Mouse (Mus musculus) large intestine, adult 2 months (tissue): Measurements from ENCODE around the gene Tbx4. TPM values are rescaled to one million over a fixed set of nuclear protein-coding genes. Genes with fewer than 3 reads are reported as not detected.

Experiments used
- DNase-seq: peaks from one replicate; pipeline ENCODE4 v3.0.0-alpha.2; 2012; ENCODE audit warnings: low read depth, low spot score
- WGBS: fragments of 180-500 bp; shearing (Covaris S2); methylation state at CpG from one replicate; pipeline ENCODE4 v1.1.7; 2018; 5-methylcytosine and 5-hydroxymethylcytosine counted together
- polyA plus RNA-seq: library from polyadenylated mRNA; depleted of rRNA; stranded (reverse); fragments of >200 nt; gene quantifications from 2 replicates; pipeline ENCODE4 v1.2.3, GENCODE M21; 2012

The Tbx4 gene
- polyA plus RNA-seq, 1 experiment: 0.20 TPM

DNA sequence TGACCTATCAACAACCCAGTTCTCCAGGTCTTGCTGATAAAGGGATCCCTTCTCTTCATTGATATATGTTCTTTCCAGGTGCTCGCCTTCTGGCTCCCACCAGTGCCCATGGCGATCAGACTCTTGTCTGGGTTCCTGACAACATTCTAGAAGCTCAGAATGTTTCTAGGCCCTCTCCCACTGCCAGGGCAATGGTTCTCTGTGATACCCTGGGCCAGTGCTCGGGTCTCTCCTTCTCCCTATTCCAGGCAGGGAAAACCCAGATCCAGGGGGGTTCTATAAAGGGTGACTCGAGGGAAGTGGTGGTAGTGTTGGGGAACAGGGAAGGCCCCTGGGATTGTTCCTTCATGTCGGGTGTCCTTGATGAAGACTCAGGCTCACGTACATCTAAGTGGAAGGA is 36.0 kb upstream of the Tbx4 start, which contains the start of gene Gm11444:
Gene Gm11444 (minus strand): TSS at position 101 of the 400 bp plus-strand sequence.
- DNase-seq: no peak
- 92% methylated on average over 6 of the region's 6 CpGs for WGBS

DNA sequence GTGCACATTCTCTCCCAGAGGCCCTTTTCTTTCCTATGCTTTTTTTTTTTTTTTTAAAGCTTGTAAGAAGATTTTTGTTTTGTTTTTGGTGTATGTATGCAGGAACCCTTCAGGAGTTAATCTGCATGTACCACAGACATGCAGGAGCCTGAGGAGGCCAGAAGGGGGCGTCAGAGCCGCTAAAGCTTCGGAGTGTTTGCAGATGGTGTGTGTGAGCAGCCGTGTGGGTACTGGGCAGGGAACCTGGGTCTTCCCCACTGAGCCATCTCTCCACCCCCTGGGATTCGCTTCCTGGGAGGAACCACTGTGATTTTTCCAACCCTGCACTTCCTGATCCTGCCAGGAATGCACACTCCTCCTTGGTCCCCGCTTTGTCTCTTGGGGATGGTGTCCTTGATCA is 35.5 kb upstream of the Tbx4 start:
- DNase-seq: no peak
- 38% methylated on average over 6 of the region's 6 CpGs for WGBS

DNA sequence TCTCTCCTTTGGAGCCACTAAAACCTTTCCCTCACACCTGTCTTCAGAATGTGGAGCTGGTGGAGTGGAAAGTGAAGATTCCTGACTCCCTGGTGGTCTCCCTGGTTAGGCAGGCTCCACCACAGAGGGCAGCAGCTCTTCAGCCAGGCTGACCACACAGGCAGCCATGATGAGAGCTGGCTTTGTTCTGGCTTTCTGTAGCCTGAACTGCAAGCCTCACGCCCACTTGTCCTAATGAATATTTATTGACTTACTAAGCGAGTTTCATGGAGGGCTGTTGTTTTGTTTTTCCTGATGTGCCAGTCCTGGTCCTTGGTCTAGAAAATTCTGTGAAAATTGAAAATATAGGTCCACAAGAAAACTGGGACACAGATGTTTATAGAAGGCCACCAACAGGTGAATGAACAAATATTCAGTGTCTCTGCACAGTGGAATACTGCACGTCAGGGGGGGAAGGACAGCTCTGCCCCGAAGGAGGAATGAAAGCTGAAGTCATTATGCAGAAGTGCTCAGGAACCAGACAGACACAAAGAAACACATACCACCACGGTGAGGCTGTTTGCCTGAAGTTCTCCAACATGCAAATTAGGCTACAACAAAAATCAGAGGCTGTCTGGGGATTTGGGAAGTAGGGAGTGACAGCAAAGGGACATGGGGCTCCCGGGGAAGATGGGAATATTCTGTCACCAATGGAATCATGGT is 28.1 kb upstream of the Tbx4 start:
- no peak for DNase-seq
- WGBS: 27% methylated on average over 6 of the region's 6 CpGs

DNA sequence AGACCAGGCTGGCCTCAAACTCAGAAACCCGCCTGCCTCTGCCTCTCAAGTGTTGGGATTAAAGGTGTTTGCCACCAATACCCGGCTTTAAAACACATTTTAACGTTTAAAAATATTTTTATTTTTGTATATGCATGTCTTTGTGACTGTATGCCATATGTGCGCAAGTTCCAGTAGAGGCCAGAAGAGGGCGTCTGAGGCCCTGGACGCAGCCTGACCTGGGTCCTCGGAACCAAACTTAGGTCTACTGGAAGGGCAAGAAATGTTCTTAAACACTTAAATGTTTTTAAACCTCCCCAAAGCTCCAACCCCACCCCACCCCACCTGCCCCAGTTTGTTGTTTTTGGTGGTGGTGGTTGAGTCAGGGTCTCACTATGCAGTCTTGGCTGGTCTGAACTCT is 21.9 kb upstream of the Tbx4 start:
- no peak for DNase-seq
- 47% methylated on average over 7 of the region's 7 CpGs for WGBS

DNA sequence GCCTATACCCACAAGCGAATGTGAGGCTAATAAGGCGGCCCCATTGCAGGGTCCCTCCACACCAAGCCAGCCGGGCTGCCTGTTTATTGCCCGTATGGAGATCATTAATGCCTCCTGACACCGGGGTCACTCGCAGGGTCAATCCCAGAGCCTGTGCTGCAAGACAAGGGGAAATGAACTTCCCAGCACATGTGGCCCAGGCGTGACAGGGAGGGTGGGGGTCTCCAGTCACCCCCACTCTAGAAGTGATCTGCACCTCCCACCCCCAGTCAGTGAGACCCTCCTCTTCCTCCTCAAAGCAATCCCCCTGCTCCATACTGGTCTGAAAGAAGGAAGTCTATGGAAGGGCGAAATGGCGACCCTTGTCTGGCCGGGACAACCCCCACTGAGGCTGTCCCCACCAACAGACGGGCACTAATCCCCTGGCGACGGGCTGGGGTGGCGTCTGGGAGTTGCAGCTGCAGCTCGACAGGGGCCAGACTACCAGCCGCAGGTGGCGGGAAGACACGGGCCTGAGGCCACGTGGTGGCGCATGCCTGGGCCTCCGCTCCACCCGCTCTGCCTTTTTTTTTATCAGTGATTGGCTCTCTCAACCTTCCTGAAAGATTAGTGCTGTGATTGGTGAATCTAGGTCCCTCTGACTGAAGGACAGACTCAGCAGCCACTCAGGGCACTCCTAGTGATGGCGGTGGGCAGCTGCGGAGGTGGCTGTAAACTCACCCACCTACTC is 10.0 kb upstream of the Tbx4 start:
- 61% methylated on average over 24 of the region's 24 CpGs for WGBS
- DNase-seq: no peak

DNA sequence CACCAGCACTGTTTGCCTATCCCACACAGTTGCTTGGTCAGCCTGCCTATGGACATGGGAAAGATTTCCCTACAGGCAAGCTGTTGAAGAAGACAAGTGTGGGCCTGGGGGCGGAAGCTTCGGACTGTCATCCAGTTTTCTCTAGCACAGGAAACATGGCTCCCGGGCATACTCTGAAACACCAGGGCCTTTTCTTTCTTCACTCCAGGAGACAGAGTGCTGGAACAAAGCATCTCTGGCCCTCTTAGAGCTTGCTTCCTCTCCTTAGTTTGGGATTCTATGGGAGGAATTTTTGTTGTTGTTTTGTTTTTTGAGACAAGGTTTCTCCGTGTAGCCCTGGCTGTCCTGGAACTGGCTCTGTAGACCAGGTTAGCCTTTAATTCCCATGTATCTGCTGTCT is 1.7 kb upstream of the Tbx4 start:
- no peak for DNase-seq
- 77% methylated on average over 4 of the region's 4 CpGs for WGBS

DNA sequence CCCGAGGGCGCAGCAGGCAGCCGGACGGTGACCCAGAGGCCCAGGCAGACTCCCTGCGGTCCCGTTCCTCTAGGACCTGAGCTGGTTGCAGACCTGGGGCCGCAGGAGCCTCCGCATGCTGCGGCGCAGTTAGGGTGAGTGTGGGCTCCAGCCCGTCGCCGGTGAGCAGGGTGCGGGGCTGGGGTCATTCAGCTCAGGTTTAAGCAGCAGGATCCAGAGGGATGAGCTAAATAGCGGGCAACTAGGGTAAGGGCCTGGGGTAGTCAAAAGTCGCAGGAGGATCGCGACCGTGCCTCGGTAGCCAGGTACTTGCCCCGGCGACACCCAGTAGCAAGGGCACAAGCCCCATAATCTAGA is 185 bp downstream of the Tbx4 start:
- WGBS: 18% methylated on average over 22 of the region's 22 CpGs
- DNase-seq: no peak

DNA sequence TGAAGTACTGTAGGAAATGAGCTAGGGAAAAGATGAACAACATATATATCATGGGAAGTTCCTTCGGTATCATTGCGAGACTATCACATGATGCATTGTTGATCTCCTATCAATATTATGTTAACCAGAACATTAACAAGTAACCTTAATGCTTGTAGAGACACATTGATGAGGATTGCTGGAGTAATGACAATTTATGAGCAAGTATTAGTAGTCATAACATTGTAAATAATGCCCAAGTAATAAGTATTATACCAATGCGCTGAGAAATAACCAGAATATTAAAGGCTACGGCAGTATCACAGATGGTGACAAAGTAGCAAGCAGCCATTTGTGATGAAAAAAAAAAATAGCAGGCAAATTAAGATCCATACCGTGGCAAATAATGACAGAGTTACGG is 1.1 kb downstream of the Tbx4 start:
- no peak for DNase-seq
- 35% methylated on average over 6 of the region's 6 CpGs for WGBS

DNA sequence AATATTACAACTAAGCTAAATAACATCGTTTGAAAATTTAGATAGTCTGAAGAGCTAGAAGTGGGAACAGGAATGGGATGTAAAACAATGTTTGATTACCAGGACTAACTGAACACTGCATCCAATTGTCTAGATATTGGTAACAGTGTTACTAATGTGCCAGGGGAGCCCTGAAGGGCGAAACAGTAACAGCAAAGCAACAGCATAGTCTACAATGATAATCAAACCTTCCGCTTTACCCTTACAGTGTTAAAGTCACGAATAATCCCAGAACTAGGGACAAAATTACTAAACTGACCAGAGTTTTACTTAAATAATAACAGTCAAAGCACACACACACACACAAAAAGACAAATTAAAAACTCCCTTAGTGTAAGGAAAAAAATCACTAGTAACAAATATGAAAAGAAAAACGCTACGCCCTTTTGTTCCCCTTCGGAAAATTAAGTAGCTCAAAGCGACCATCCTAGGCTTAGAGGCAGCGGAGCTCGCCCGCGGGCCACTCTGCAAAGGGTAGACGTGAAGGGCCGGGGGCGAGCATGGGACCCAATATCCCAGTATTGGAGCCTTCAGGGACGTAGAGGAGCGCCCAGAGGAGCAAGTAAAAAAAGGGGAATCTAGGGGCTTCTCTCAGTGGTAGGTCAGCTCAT is 1.7 kb downstream of the Tbx4 start:
- 13% methylated on average over 17 of the region's 17 CpGs for WGBS
- DNase-seq: no peak

DNA sequence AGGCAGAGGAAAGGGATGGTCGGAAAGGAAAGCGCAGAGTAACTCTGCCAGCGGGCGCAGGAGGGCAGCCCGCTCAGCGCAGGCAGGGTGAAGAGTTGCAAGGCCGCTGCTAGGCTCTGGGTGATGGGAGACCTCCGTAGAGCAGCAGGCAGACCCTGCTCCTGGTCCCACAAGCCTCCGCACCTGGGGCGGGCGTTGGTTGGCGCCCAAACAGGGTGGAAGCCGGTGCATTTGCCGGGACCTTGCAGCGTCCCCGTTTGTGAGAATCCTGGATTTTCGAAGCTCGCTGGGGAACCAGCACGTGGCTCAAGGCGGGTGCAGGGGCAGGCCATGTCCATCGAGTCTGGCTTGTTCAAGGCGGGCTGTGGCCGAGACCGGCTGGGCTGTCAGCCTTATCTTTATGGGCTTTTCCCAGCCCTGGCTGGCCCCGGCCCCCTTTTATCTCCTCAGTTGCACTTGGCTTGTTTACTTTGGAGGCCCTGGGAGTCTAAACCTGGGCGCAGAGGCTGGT is 2.3 kb downstream of the Tbx4 start:
- no peak for DNase-seq
- WGBS: 7% methylated on average over 26 of the region's 26 CpGs

DNA sequence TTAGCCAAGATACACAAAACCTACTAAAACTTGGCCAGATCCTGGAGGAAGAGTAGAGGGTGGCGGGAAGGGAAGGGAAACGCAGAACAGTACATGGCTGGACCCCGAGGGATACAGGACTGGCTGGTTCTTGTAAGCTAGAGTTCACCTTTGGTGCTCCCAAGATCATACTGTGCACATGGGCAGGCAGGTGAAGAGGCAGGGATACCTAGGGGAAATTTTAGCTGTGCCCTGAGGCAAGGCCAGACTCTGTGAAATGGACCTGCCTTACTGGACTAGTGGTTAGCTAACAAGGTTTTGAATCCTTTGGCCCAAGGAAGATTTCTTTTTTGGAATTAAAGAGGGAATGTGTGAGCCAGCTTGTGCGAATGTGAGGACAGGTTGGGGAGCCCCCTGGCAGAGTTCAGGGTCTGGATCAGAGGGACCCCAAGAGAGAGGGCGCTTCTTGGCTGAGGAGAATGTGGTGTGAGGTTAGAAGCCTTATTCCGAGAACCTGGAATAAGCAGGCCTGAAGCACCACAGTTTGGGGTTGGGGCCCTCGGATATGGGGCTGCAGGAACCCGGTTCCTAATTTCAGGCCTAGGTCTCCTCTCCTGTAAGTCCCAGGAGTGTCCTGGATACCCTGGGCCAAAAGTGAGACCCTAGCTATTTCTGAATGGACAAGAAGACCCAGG is 3.0 kb downstream of the Tbx4 start:
- no peak for DNase-seq
- 55% methylated on average over 8 of the region's 8 CpGs for WGBS

DNA sequence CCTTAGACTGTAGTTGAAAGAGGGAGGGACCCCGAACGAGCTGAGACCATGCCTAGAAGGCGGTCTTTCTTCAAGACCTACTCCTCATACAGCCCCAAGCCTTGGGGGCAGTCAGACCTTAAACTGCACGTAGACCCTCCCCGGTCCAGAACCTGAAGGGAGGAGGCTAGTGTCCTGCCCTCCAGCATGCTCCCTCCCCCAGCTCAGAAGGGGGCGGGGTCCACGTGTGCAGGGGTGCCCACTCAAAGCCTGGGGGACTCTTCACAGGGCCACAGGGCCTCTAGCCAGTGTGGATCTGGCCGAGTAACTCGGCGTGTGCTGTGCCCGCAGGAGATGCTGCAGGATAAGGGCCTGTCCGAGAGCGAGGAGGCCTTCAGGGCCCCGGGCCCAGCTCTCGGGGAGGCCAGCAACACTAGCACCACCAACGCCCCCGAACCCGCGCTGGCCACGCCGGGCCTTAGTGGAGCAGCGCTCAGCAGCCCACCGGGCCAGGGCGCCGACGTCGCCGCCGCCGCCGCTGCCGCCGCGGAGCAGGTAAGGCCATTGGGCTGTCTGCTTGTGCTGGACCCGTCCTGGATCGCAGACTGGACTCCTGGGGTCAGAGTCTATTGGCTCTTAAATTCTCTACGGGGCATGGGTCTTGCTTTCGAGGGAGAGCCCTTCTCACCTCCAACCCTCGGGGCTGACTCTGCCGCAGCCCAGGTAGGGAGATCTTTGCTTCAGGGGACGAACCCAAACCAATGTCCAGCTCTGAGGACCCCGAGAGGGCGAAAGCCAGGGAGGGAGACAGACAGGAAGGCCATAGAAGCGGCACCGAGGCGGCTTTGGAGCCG is 3.7 kb downstream of the Tbx4 start:
- WGBS: 11% methylated on average over 47 of the region's 47 CpGs
- no peak for DNase-seq

DNA sequence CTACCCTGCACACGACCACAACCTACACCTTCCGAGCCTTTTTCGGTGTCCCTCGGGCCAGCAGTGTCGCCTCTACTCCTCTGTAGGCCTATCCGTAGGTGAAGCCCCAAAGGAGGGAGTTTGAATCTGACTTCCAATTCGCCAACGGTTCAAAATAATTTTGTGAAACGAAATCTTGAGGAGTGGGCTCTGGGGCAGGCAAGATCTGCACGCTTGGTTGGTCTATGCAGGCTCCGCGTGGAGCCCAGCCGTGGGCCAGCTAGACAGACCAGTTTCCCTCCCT is 4.3 kb downstream of the Tbx4 start:
- WGBS: 8% methylated on average over 13 of the region's 13 CpGs
- DNase-seq: no peak

DNA sequence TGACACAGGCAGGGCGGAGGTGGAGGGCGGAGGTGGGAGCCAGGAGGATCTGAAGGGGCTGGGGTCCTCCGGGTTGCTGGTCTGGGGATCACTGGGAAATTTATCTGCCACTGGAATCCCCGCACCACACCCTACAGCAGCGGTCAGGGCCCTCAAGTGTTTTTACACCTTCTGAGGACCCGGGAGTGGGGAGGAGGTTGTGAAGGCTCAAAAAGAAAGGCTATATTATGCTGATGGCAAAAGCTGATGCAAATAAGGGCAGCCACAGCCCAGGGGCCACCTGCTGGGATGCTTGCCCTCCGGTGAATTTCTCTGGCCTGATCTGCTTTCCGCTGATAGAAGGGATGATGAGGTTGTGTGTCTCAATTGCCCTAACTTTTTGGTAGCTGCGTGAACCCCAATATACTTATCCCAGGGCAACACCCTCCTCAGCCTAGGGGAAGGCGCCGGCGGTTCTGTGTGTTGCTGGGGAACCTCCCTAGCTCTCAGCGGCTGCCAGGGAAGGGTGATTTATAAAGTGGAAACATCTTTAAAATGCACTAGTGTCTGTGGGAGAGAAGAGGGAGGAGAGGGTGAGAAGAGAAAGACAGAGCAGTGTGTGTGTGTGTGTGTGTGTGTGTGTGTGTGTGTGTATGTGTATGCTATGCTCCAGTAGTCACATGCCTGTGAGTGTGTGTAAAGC is 4.9 kb downstream of the Tbx4 start:
- no peak for DNase-seq
- WGBS: 9% methylated on average over 13 of the region's 13 CpGs

DNA sequence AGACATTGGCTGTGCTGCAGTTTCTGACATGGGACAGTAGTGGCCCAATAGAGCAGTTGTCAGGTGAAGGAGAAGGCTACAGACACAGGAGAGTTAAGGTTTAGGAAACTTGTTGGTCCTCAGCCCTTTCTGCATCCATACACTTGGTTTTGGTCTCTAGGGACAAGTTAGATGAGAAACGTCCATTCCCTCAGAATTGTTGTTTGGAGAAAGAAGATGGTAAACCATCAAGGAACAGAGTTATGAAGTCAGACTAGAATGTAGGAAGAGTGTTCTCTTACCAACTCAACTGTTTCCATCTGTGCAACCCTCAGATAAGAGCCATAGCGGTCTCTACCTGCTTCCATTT is 5.4 kb downstream of the Tbx4 start:
- 11% methylated on average over 2 of the region's 2 CpGs for WGBS
- no peak for DNase-seq

DNA sequence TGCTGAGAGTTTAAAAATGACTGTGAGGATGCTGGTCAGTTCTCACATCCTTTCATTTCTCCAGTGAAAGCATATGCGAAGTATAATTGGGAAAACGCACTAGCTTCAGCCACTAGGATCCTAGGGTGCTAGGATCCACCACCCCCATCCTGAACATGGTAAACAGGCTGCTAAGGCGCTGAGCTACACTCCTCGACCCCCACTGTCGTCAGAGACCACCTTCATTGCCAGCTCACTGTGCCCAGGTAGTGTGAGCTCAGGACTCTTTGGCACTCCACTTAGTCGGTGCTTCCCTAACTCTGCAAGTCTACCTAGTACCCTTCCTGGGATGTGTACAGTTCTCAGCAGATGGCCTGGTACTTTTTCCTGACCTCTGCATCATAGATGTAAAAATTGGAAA is 6.5 kb downstream of the Tbx4 start:
- 5% methylated on average over 6 of the region's 6 CpGs for WGBS
- DNase-seq: no peak

DNA sequence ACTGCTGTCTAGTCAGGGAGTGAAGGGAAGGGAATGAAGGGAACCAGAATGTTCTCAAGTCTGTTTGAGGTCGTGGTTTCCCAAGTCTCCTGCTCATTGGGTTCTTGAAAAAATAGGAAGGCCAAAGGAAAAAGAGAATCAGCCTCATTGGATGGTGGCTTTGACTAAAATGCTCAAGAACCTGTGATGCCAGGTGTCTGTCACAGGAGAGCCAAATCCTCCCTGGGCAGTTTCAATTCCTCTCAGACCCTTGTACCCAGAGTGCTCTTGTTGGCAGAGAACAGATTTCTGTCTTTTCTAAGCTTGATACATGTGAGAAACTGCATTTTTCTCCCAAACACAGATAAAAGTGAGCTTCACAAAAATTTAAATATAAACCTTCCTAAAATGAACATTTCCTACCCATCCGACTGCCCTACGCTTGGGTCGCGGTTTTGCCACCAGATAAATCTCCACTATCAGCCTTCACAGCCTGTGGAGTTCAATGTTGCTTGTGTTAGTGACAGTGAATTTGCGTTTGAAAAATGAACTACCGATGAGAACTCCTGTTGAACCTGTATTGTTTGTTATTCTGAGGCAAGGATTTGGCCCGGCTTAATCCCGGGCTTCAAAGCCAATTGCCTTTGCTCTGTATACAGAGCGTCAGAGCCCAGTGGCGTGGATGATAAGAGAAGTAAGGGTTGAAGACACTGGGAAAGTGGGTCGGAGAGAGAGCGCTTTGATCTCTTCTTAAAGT is 7.3 kb downstream of the Tbx4 start:
- WGBS: 14% methylated on average over 13 of the region's 13 CpGs

DNA sequence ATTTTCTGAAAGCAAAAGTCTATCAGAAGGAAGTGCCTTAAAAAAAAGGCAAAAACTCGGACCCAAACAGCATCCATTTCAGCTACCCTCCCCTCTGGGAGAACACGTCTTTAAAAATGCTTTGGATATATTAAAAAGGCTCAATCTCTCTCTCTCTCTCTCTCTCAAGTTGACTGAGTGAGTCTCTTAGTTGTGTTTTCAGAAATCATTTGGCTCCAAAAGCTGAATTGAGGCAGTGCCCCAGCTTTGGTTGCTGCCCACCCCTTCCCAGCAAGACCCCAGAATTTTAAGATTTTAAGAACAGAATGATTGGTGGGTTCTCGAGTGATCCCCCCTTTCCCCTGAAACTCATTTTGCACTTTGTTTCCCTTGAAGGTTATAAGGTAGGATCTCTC is 7.9 kb downstream of the Tbx4 start:
- DNase-seq: no peak
- WGBS: 24% methylated on average over 3 of the region's 3 CpGs

More for the DNA sequence above, 7.3 kb downstream of the Tbx4 start:
- no peak for DNase-seq
